Mouse (Mus musculus) MEL (cell line): Measurements from ENCODE around the gene Epo. TPM values are rescaled to one million over a fixed set of nuclear protein-coding genes. Genes with fewer than 3 reads are reported as not detected.
A peak's percentile ranks its signal among the peaks of the same experiment; 100 is the strongest.

ENCODE experiments used
- DNase-seq: peaks from one replicate; pipeline ENCODE4 v3.0.0; 2011; ENCODE audit warnings: low read depth, low spot score
- H3K27ac ChIP-seq: 2 replicates; pipeline ENCODE4 v1.5.1; 2012; ENCODE audit warnings: low read depth, mild to moderate bottlenecking, control low read depth, low read length, moderate library complexity; ENCODE audit not compliant: control insufficient read depth
- H3K27me3 ChIP-seq, 2 experiments: fragments of 150-350 bp in 1 of 2; sonication (generic) in 1 of 2; 2 replicates each; pipeline ENCODE4 v1.6.1; 2012; ENCODE audit warnings: low read length in 2 of 2, mild to moderate bottlenecking in 2 of 2, improper control_type of control experiment in 1 of 2, moderate library complexity in 1 of 2; ENCODE audit not compliant: insufficient read depth in 2 of 2, control insufficient read depth in 1 of 2
- H3K36me3 ChIP-seq, 2 experiments: 2 replicates each; pipeline ENCODE4 v1.6.1; 2012 to 2014; ENCODE audit warnings: low read length in 2 of 2, improper control_type of control experiment in 1 of 2, inconsistent platforms in 1 of 2, mild to moderate bottlenecking in 1 of 2; ENCODE audit not compliant: insufficient read depth in 2 of 2, control insufficient read depth in 1 of 2
- H3K4me1 ChIP-seq, 2 experiments: fragments of 150-350 bp in 1 of 2; sonication (generic) in 1 of 2; 2 replicates each; pipeline ENCODE4 v1.6.1; 2012; ENCODE audit warnings: low read length in 2 of 2, improper control_type of control experiment in 1 of 2, mild to moderate bottlenecking in 1 of 2; ENCODE audit not compliant: insufficient read depth in 2 of 2, control insufficient read depth in 1 of 2
- H3K4me3 ChIP-seq, 2 experiments: fragments of 150-350 bp in 1 of 2; sonication (generic) in 1 of 2; 2 replicates each; pipeline ENCODE4 v1.5.1; 2012; ENCODE audit warnings: low read depth in 2 of 2, low read length in 2 of 2, mild to moderate bottlenecking in 2 of 2, moderate library complexity in 2 of 2, control low read depth in 1 of 2, improper control_type of control experiment in 1 of 2; ENCODE audit not compliant: control insufficient read depth in 1 of 2, insufficient read depth in 1 of 2
- H3K79me2 ChIP-seq: 2 replicates; pipeline ENCODE4 v1.6.1; 2012; ENCODE audit warnings: mild to moderate bottlenecking, low read length, moderate library complexity; ENCODE audit not compliant: control insufficient read depth, poor library complexity, insufficient read depth
- H3K9ac ChIP-seq: 2 replicates; pipeline ENCODE4 v1.6.1; 2012; ENCODE audit warnings: low read depth, mild to moderate bottlenecking, control low read depth, low read length, moderate library complexity; ENCODE audit not compliant: control insufficient read depth, poor library complexity, severe bottlenecking
- H3K9me3 ChIP-seq: fragments of 150-350 bp; sonication (generic); replicated peaks from 2 replicates; pipeline ENCODE4 v1.6.1; 2012; ENCODE audit warnings: mild to moderate bottlenecking, low read length, improper control_type of control experiment, moderate library complexity; ENCODE audit not compliant: insufficient read depth
- BHLHE40 ChIP-seq: IDR thresholded peaks from 2 replicates; pipeline ENCODE4 v1.6.1; 2012; ENCODE audit warnings: low read depth, mild to moderate bottlenecking, inconsistent platforms, low read length, improper control_type of control experiment, borderline replicate concordance
- CHD2 ChIP-seq: IDR thresholded peaks from 2 replicates; pipeline ENCODE4 v1.6.1; 2011; ENCODE audit warnings: low read length, improper control_type of control experiment
- CTCF ChIP-seq, 3 experiments: IDR thresholded peaks in 2 of 3; conservative IDR thresholded peaks in 1 of 3; 2 replicates each; pipeline ENCODE4 v1.5.1; 2011 to 2012; ENCODE audit warnings: low read length in 3 of 3, low read depth in 2 of 3, mild to moderate bottlenecking in 2 of 3, improper control_type of control experiment in 1 of 3, inconsistent platforms in 1 of 3, mixed read lengths in 1 of 3, moderate library complexity in 1 of 3; ENCODE audit not compliant: control insufficient read depth in 1 of 3, insufficient read depth in 1 of 3, poor library complexity in 1 of 3, severe bottlenecking in 1 of 3
- E2F4 ChIP-seq: IDR thresholded peaks from 2 replicates; pipeline ENCODE4 v1.6.1; 2011; ENCODE audit warnings: low read depth, low read length, improper control_type of control experiment, borderline replicate concordance
- EP300 ChIP-seq, 2 experiments: IDR thresholded peaks; 2 replicates each; pipeline ENCODE4 v1.6.1; 2011; ENCODE audit warnings: improper control_type of control experiment in 2 of 2, low read length in 2 of 2, low read depth in 1 of 2, mild to moderate bottlenecking in 1 of 2
- GATA1 ChIP-seq: IDR thresholded peaks from 2 replicates; pipeline ENCODE4 v1.6.1; 2011; ENCODE audit warnings: low read depth, low read length, improper control_type of control experiment
- HCFC1 ChIP-seq: IDR thresholded peaks from 2 replicates; pipeline ENCODE4 v1.6.1; 2012; ENCODE audit warnings: low read depth, mild to moderate bottlenecking, inconsistent platforms, low read length, improper control_type of control experiment, moderate library complexity
- KAT2A ChIP-seq: conservative IDR thresholded peaks from 2 replicates; pipeline ENCODE4 v1.6.1; 2012; ENCODE audit warnings: low read depth, low read length, improper control_type of control experiment, inconsistent platforms
- MAX ChIP-seq: IDR thresholded peaks from 2 replicates; pipeline ENCODE4 v1.6.1; 2011; ENCODE audit warnings: low read length, improper control_type of control experiment
- MAZ ChIP-seq: IDR thresholded peaks from 2 replicates; pipeline ENCODE4 v1.6.1; 2012; ENCODE audit warnings: low read depth, mild to moderate bottlenecking, inconsistent platforms, low read length, improper control_type of control experiment
- MEF2A ChIP-seq: IDR thresholded peaks from 2 replicates; pipeline ENCODE4 v1.6.1; 2014; ENCODE audit warnings: low read depth, mild to moderate bottlenecking, inconsistent platforms, low read length, improper control_type of control experiment; ENCODE audit not compliant: poor library complexity, insufficient replicate concordance, severe bottlenecking; ENCODE audit errors: extremely low read depth
- MXI1 ChIP-seq: IDR thresholded peaks from 2 replicates; pipeline ENCODE4 v1.6.1; 2011; ENCODE audit warnings: mild to moderate bottlenecking, low read depth, low read length, improper control_type of control experiment
- MYC ChIP-seq: IDR thresholded peaks from 2 replicates; pipeline ENCODE4 v1.6.1; 2011; ENCODE audit warnings: low read depth, mild to moderate bottlenecking, low read length, improper control_type of control experiment, moderate library complexity
- NELFE ChIP-seq: IDR thresholded peaks from 2 replicates; pipeline ENCODE4 v1.6.1; 2011; ENCODE audit warnings: low read depth, low read length, improper control_type of control experiment
- NRF1 ChIP-seq: IDR thresholded peaks from 2 replicates; pipeline ENCODE4 v1.6.1; 2014; ENCODE audit warnings: low read depth, mild to moderate bottlenecking, inconsistent platforms, low read length, improper control_type of control experiment, moderate library complexity; ENCODE audit not compliant: poor library complexity, insufficient read depth, severe bottlenecking
- RAD21 ChIP-seq: IDR thresholded peaks from 2 replicates; pipeline ENCODE4 v1.6.1; 2011; ENCODE audit warnings: mild to moderate bottlenecking, low read depth, low read length, improper control_type of control experiment
- RCOR1 ChIP-seq: IDR thresholded peaks from 2 replicates; pipeline ENCODE4 v1.6.1; 2012; ENCODE audit warnings: low read depth, mild to moderate bottlenecking, inconsistent platforms, low read length, improper control_type of control experiment
- SIN3A ChIP-seq: IDR thresholded peaks from 2 replicates; pipeline ENCODE4 v1.6.1; 2012; ENCODE audit warnings: low read length, improper control_type of control experiment, inconsistent platforms
- TAL1 ChIP-seq: IDR thresholded peaks from 2 replicates; pipeline ENCODE4 v1.6.1; 2012; ENCODE audit warnings: mild to moderate bottlenecking, inconsistent platforms, low read length, moderate library complexity, mixed read lengths
- TBP ChIP-seq: IDR thresholded peaks from 2 replicates; pipeline ENCODE4 v1.8.0; 2011; ENCODE audit warnings: low read depth, low read length, improper control_type of control experiment
- ZNF384 ChIP-seq: IDR thresholded peaks from 2 replicates; pipeline ENCODE4 v1.6.1; 2012; ENCODE audit warnings: low read depth, mild to moderate bottlenecking, inconsistent platforms, low read length, improper control_type of control experiment
- polyA plus RNA-seq, 2 experiments: library from polyadenylated mRNA; stranded (reverse) in 1 of 2; unstranded in 1 of 2; fragments of >175 nt in 1 of 2; fragments of >200 nt in 1 of 2; gene quantifications; 2 replicates each; pipeline versions ENCODE4 v1.2.1 to v1.2.4; 2012; ENCODE audit warnings: low replicate concordance in 2 of 2, low read depth in 1 of 2; ENCODE audit not compliant: insufficient read length in 2 of 2, insufficient read depth in 1 of 2, missing spikeins in 1 of 2
- total RNA-seq: library from RNA; depleted of rRNA; stranded (reverse); fragments of 300-350 nt; gene quantifications from 2 replicates; pipeline ENCODE4 v1.2.3, GENCODE M21; 2012

Epo gene
- total and polyA plus RNA-seq, 3 experiments = not detected

DNA sequence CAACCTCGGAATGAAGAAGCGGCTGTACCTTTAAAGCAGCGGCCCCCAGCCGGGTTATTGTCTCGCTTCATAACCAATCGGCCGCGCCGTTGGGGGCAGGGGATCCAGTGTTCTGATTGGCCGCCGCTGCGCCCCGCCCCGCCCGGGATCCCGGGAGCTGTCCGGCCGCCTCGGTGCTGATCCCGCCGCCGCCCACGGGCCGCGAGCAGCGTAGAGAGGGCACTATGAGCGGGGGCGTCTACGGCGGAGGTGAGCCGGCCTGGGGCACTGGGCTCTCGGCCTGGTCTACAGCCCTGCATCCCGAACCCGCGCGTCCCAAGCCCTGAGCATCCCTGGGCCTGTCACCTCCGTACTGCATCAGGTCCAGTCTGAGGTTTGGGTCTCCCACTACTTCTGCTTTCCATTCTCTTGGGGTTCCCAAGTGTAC lies 20.4 kb upstream of the Epo start, which contains the start of gene Actl6b:
Gene Actl6b, plus strand, starts transcription at position 107 of the 427 bp plus-strand sequence.
- H3K27ac ChIP-seq = no peak within 1 kb of the TSS
- no peaks in the 10 kb centered on the region for H3K36me3 ChIP-seq
- H3K4me3 ChIP-seq = no peak within 1 kb of the TSS
- H3K9me3 ChIP-seq = no peaks in the 10 kb centered on the region
- no peak within 1 kb of the TSS for H3K9ac ChIP-seq
- H3K4me1 ChIP-seq = 0 out of 4 replicates have a peak, but pooled peaks cover 0 to 4% of the 10 kb centered on the region in 2 experiments
- no peaks in the 10 kb centered on the region for H3K79me2 ChIP-seq
- DNase-seq = peak; percentile 76
- peaks cover 6 to 14% of the 10 kb centered on the region in 2 experiments for H3K27me3 ChIP-seq
- TF ChIP-seq NRF1 (no peak), RCOR1 (no peak), BHLHE40 (no peak), HCFC1 (no peak), MXI1 (peak; percentile 81), MAZ (peak; percentile 96), MEF2A (no peak), ZNF384 (no peak), MAX (no peak), NELFE (no peak), TAL1 (no peak), E2F4 (no peak), MYC (no peak), RAD21 (no peak), GATA1 (no peak), KAT2A (no peak), SIN3A (peak; percentile 92), EP300 (IDR thresholded peaks at IDR 0.05; ENCODE audit: low read depth in 1 of 2, low read length in 2 of 2) (peak in 1 of 2 experiments; percentile 47; a peak in 1 of 4 replicates), TBP (no peak), CHD2 (0 out of 2 replicates have a peak, but pooled peaks have one; percentile 30), CTCF (IDR thresholded peaks at IDR 0.05 in 2 of 3, conservative IDR thresholded peaks at IDR 0.05 in 1 of 3; ENCODE audit: control insufficient read depth in 1 of 3, insufficient read depth in 1 of 3, low read depth in 2 of 3, low read length in 3 of 3, poor library complexity in 1 of 3, severe bottlenecking in 1 of 3) (no peak)

GRCm38 (mm10) chr5:137553000-137553399 lies 20.0 kb upstream of the Epo start:
- no peaks in the 10 kb centered on the region for H3K9me3 ChIP-seq
- no peaks in the 10 kb centered on the region for H3K79me2 ChIP-seq
- no peak overlapping the region for H3K4me3 ChIP-seq
- TF ChIP-seq MYC = no peak
- no peak for TF ChIP-seq TBP
- no peak for TF ChIP-seq RAD21
- no peak for TF ChIP-seq TAL1
- no peak for TF ChIP-seq MXI1
- TF ChIP-seq, all 39 proteins: peak for 0
- H3K27me3 ChIP-seq = peaks cover 4 to 9% of the 10 kb centered on the region in 2 experiments
- H3K27ac ChIP-seq = no peak overlapping the region
- H3K4me1 ChIP-seq = 0 out of 4 replicates have a peak, but pooled peaks cover 0 to 4% of the 10 kb centered on the region in 2 experiments
- H3K36me3 ChIP-seq = no peaks in the 10 kb centered on the region
- no peak overlapping the region for H3K9ac ChIP-seq
- no peak for DNase-seq
